Mouse (Mus musculus) brain, embryonic 18.5 days (tissue): ENCODE measurements around the gene Mapk3.
"Not testable (repeated sequence)": the region's sequence is repeated elsewhere in the genome, so short reads cannot be mapped to it uniquely, and the experiment has no call there.

Source experiments
- DNase-seq: peaks from one replicate; pipeline ENCODE4 v3.0.0-alpha.2; 2012; ENCODE audit warnings: low read depth, low spot score

Gene Mapk3

GRCm38 (mm10) chr7:126759672-126760390 lies 430 bp downstream of the Mapk3 start:
- no peak for DNase-seq

- DNase-seq, result no peak
Observed at GRCm38 (mm10) chr7:126760391-126760802, 996 bp downstream of the Mapk3 start.

GRCm38 (mm10) chr7:126760956-126761355 lies 1.6 kb downstream of the Mapk3 start:
- DNase-seq, result no peak

DNA sequence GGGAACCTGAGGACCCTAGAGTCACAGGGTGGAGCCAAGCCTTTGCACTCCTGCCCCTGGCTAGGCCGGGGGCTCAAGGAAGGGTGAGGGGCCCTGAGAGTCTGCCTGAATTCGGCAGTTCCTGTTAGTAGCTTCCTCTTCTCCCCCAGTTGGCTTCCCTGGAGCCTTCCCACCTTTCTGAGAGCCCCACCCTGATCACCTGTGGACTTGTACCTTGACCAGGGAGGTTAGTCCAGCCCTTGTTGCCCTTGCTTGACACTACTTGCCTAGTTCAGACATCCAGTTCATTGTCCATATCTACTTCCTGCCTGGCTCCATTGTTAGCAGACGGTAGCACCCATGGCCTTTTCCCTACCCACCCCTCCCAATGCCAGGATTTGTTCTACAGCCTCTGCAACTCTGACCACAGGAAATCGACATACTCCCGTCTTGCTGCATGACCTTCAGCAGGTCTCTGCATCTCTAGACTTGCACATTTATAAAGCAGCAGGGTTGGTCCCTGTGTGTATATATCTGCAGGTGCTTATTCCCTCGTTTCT lies 2.2 kb downstream of the Mapk3 start:
- no peak for DNase-seq

DNA sequence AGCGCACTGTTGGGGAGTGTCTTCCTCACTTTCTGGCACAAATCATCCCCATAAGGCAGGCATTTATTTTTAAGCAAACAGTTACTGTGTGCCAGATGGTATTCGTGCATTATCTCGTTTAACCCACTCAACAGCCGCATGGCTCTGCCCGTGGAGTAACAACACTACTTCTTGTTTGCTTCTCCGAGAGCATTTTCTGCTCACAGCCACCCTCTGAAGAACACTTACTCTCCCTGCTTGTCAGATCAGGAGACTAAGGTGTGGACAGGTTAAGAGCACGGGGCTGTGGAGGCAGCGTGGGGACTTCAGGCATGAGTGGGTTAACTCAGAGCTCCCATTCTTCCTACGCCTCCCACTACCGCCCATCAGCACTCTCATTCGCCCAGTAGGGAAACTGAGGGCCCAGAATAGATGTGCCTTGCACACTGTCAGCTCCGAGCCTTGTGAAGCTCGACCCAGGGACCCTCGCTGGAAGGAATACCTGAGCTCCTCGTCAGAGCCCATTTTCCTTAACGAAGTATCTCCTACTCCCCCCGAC lies 3.1 kb downstream of the Mapk3 start:
- no peak for DNase-seq

- DNase-seq, result no peak
Observed at GRCm38 (mm10) chr7:126765540-126765939, 6.1 kb downstream of the Mapk3 start.

DNA sequence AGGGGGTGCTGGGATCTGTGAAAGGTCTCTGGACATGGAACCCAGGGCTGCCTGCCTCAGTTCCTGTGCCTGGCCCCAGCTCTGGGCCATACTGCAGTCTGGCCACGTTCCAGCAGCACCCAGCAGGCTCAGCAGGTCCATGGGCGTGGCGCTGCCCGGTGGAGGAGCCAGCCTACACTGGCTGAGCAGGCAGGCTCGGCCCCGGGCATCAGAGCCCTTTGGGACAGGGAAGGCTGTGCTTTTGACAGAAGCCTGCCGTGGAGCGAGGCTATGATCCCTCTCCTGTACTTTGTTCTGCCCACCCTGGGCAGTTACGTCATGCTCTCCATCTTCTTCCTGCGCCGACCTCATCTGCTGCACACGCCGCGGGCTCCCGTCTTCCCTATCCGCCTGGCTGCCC lies 6.8 kb downstream of the Mapk3 start, which contains the start of gene Gdpd3:
Gdpd3 (plus strand) TSS at position 134 of the 400 bp plus-strand sequence.
- DNase-seq, result no peak

GRCm38 (mm10) chr7:126767001-126767400 lies 7.6 kb downstream of the Mapk3 start:
- DNase-seq, result no peak

GRCm38 (mm10) chr7:126770784-126771183 lies 11.4 kb downstream of the Mapk3 start:
- no peak for DNase-seq

DNA sequence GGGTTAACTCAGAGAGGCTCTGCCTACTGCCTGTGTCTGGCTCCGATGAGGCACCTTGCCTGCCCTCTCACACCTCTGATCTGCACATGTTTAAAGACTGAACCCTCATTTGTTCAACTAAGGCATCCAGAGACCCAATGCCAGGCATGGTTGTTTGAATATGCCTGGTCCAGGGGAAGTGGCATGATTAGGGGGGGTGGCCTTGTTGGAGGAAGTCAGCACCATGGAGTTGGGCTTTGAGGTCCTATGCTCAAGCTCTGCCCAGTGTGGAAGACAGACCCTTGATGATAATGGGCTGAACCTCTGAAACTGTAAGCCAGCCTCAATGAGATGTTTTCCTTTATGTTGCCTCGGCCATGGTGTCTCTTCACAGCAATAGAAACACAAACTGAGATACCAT lies 13.9 kb downstream of the Mapk3 start:
- DNase-seq, result no peak

GRCm38 (mm10) chr7:126774463-126774862 lies 15.1 kb downstream of the Mapk3 start:
- DNase-seq, result no peak

- DNase-seq, result no peak
Observed at GRCm38 (mm10) chr7:126775185-126775977, 16.0 kb downstream of the Mapk3 start.

GRCm38 (mm10) chr7:126775978-126776234 lies 16.5 kb downstream of the Mapk3 start:
- DNase-seq, result no peak

- DNase-seq, result peak; percentile 80
Observed at GRCm38 (mm10) chr7:126776598-126777057, 17.2 kb downstream of the Mapk3 start, which contains the start of gene Ypel3. TSS of gene Ypel3 (plus strand) at chr7:126776955.

GRCm38 (mm10) chr7:126777476-126777875 lies 18.1 kb downstream of the Mapk3 start:
- no peak for DNase-seq

GRCm38 (mm10) chr7:126778147-126778546 lies 18.7 kb downstream of the Mapk3 start:
- DNase-seq, result no peak

DNA sequence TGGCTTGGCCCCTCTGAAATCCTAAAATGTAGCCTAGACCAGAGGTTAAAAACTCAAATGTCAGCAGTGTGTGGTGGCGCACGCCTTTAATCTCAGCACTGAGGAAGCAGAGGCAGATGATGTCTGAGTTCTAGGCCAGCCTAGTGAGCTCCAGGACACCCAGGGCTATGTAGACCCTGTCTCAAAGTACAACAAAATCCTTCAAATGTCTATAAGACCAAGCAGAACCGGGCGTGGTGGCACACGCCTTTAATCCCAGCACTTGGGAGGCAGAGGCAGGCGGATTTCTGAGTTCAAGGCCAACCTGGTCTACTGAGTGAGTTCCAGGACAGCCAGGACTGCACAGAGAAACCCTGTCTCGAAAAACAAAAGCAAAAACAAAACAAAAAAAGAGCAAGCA lies 19.7 kb downstream of the Mapk3 start:
- not testable (repeated sequence) for DNase-seq

- DNase-seq, result peak; percentile 84
Observed at GRCm38 (mm10) chr7:126779983-126780970, 20.9 kb downstream of the Mapk3 start.

DNA sequence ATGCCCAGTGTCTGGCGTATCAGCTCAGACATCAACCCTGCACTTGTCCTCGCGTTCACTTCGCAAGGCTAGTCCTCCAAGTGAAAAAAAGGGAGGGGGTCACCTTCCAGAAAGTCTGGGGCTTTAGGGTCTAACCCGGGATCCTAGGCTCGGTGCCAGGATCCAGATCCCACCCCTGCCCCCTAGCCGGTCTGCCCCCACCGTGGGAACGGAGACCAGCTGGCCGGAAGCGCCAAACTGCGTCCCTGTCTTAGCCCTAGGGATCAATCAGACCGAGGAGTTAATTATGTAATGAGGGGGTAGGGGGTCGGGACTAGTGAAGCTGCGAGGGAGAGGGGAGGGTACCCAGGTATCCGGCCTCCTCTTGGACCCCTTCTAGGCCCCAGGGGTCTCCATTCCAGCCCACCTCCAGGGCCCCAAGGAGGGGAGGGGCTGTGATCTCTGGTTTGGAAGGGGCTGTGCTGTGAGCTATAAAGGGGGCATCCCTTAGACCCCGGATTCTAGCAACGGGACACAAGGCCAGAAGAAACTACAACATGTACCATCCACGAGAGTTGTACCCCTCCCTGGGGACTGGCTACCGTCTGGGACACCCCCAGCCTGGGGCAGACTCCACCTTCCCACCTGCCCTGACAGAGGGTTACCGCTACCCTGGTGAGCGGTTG lies 21.7 kb downstream of the Mapk3 start, which contains the start of gene Tbx6:
Tbx6 (plus strand) TSS at position 513 of the 665 bp plus-strand sequence.
- no peak for DNase-seq

GRCm38 (mm10) chr7:126781661-126782370 lies 22.4 kb downstream of the Mapk3 start:
- DNase-seq, result no peak
